Mouse (Mus musculus) regulatory T cell (primary cell): ENCODE data around the gene Tmem274.
"Not testable (repeated sequence)": the region's sequence is repeated elsewhere in the genome, so short reads cannot be mapped to it uniquely, and the experiment has no call there.

Source experiments
- in situ Hi-C: fragments of 300-600 bp; cut with MboI, MseI; formaldehyde crosslinking; loops from one replicate; pipeline ENCODE4 v1.15.1; 2025; ENCODE audit warnings: high pct_unique_total_duplicates

Tmem274 gene

GRCm38 (mm10) chr4:149477078-149477477, at the start of gene Tmem274:
Gene Tmem274, plus strand, starts transcription at chr4:149477378.
- in situ Hi-C loops, result no loop called here

GRCm38 (mm10) chr4:149429592-149429991, 47.6 kb upstream of the Tmem274 start:
- in situ Hi-C loops, result no loop called here

- in situ Hi-C loops, result not testable (repeated sequence)
These were observed 45.3 kb upstream of the Tmem274 start for GRCm38 (mm10) chr4:149431887-149432286.

GRCm38 (mm10) chr4:149440576-149440975, 36.6 kb upstream of the Tmem274 start:
- in situ Hi-C loops, result no loop called here

GRCm38 (mm10) chr4:149442436-149442835, 34.7 kb upstream of the Tmem274 start:
- in situ Hi-C loops, result no loop called here

- in situ Hi-C loops, result no loop called here
These were observed 32.7 kb upstream of the Tmem274 start for GRCm38 (mm10) chr4:149444465-149444864.

- in situ Hi-C loops, result no loop called here
These were observed 32.0 kb upstream of the Tmem274 start for GRCm38 (mm10) chr4:149444964-149445701.

GRCm38 (mm10) chr4:149445868-149446267, 31.3 kb upstream of the Tmem274 start:
- in situ Hi-C loops, result no loop called here

- in situ Hi-C loops, result no loop called here
These were observed 30.9 kb upstream of the Tmem274 start for GRCm38 (mm10) chr4:149446309-149446708.

- in situ Hi-C loops, result no loop called here
These were observed 26.5 kb upstream of the Tmem274 start for GRCm38 (mm10) chr4:149450636-149451035.

- in situ Hi-C loops, result no loop called here
These were observed 23.5 kb upstream of the Tmem274 start for GRCm38 (mm10) chr4:149453656-149454055.

GRCm38 (mm10) chr4:149454263-149454662, 22.9 kb upstream of the Tmem274 start:
- in situ Hi-C loops, result no loop called here

GRCm38 (mm10) chr4:149454879-149455278, 22.3 kb upstream of the Tmem274 start, which contains the start of gene Rbp7:
Gene Rbp7, minus strand, starts transcription at chr4:149454978.
- in situ Hi-C loops, result no loop called here

GRCm38 (mm10) chr4:149457163-149457562, 20.0 kb upstream of the Tmem274 start:
- in situ Hi-C loops, result not testable (repeated sequence)

GRCm38 (mm10) chr4:149457831-149458430, 19.2 kb upstream of the Tmem274 start:
- in situ Hi-C loops, result no loop called here

GRCm38 (mm10) chr4:149458526-149458925, 18.7 kb upstream of the Tmem274 start:
- in situ Hi-C loops, result no loop called here

- in situ Hi-C loops, result no loop called here
These were observed 17.8 kb upstream of the Tmem274 start for GRCm38 (mm10) chr4:149459425-149459824.

- in situ Hi-C loops, result not testable (repeated sequence)
These were observed 16.7 kb upstream of the Tmem274 start for GRCm38 (mm10) chr4:149460475-149460874.

- in situ Hi-C loops, result no loop called here
These were observed 15.4 kb upstream of the Tmem274 start for GRCm38 (mm10) chr4:149461579-149462304.

GRCm38 (mm10) chr4:149462305-149462971, 14.7 kb upstream of the Tmem274 start:
- in situ Hi-C loops, result no loop called here

- in situ Hi-C loops, result no loop called here
These were observed 13.7 kb upstream of the Tmem274 start for GRCm38 (mm10) chr4:149463435-149463950.

GRCm38 (mm10) chr4:149469557-149469956, 7.6 kb upstream of the Tmem274 start:
- in situ Hi-C loops, result no loop called here
